Mouse (Mus musculus) heart, embryonic 13.5 days (tissue): ENCODE results near the gene Cd300ld2. TPM values are rescaled to one million over a fixed set of nuclear protein-coding genes. Genes with fewer than 3 reads are reported as not detected.
"Not testable (repeated sequence)": the region's sequence is repeated elsewhere in the genome, so short reads cannot be mapped to it uniquely, and the experiment has no call there.

Source experiments
- ATAC-seq: fragments of 200-750 bp; cut with Nextera tagmentation; 2 replicates; pipeline ENCODE4 v1.8.0; 2017; ENCODE audit warnings: moderate TSS enrichment; ENCODE audit not compliant: insufficient number of reproducible peaks, low FRiP score, low TSS enrichment; ENCODE audit errors: extremely low read depth
- H3K27ac ChIP-seq: fragments of 300-500 bp; sonication (generic); replicated peaks from 2 replicates; pipeline ENCODE4 v1.5.1; 2015; ENCODE audit warnings: moderate library complexity, mild to moderate bottlenecking, inconsistent platforms
- H3K27me3 ChIP-seq: fragments of 300-500 bp; sonication (generic); replicated peaks from 2 replicates; pipeline ENCODE4 v1.6.1; 2015; ENCODE audit warnings: mild to moderate bottlenecking, inconsistent platforms
- H3K36me3 ChIP-seq: fragments of 300-500 bp; sonication (generic); 2 replicates; pipeline ENCODE4 v1.6.1; 2015; ENCODE audit warnings: mild to moderate bottlenecking, inconsistent platforms
- H3K4me1 ChIP-seq: fragments of 300-500 bp; sonication (generic); 2 replicates; pipeline ENCODE4 v1.6.1; 2015; ENCODE audit warnings: inconsistent platforms
- H3K4me2 ChIP-seq: fragments of 300-500 bp; sonication (generic); 2 replicates; pipeline ENCODE4 v1.6.1; 2015; ENCODE audit warnings: inconsistent platforms, mild to moderate bottlenecking, moderate library complexity
- H3K4me3 ChIP-seq: fragments of 300-500 bp; sonication (generic); 2 replicates; pipeline ENCODE4 v1.5.1; 2015; ENCODE audit warnings: moderate library complexity, mild to moderate bottlenecking, inconsistent platforms
- H3K9ac ChIP-seq: fragments of 300-500 bp; sonication (generic); 2 replicates; pipeline ENCODE4 v1.6.1; 2015; ENCODE audit warnings: inconsistent platforms, mild to moderate bottlenecking, moderate library complexity
- H3K9me3 ChIP-seq: fragments of 300-500 bp; sonication (generic); 2 replicates; pipeline ENCODE4 v1.6.1; 2016; ENCODE audit warnings: inconsistent platforms
- WGBS: fragments of 180-500 bp; shearing (Covaris S2); methylation state at CpG from one replicate; pipeline ENCODE4 v1.1.7; 2015; ENCODE audit warnings: mixed read lengths; 5-methylcytosine and 5-hydroxymethylcytosine counted together
- polyA plus RNA-seq: library from polyadenylated mRNA; unstranded; fragments of >200 nt; fragmentation: Nextera tagmentation; extraction: Ambion mirVana; gene quantifications from 2 replicates; pipeline ENCODE4 v1.2.1, GENCODE M21; 2015

Gene Cd300ld2
- not detected in 2 replicates for polyA plus RNA-seq

DNA sequence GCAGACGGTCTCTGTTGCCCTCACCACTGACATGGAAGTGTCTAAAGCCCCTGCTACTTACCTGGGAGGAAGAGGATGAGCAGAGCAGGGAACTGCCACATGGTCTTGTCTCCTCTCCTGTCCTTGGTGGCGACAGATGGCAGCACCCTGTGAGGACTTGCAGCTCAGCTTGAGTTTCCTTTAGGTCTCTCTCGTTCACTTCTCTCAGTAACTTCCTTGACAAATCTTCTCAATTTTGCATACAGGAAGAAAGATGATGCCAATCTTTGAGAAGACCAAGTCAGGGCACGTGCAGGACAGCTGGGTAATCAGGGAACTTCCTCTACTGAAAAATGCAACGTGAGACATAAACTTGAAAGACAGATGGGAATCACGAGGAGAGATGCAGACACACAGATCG lies at the start of gene Cd300ld2:
Cd300ld2 (minus strand) TSS at position 101 of the 400 bp plus-strand sequence.
- not testable (repeated sequence) for H3K4me3 ChIP-seq, ATAC-seq, H3K27ac ChIP-seq, H3K4me1 ChIP-seq, H3K36me3 ChIP-seq, H3K27me3 ChIP-seq, H3K4me2 ChIP-seq, H3K9ac ChIP-seq, H3K9me3 ChIP-seq
- WGBS: no CpG with 5 or more reads among the region's 7 CpGs

DNA sequence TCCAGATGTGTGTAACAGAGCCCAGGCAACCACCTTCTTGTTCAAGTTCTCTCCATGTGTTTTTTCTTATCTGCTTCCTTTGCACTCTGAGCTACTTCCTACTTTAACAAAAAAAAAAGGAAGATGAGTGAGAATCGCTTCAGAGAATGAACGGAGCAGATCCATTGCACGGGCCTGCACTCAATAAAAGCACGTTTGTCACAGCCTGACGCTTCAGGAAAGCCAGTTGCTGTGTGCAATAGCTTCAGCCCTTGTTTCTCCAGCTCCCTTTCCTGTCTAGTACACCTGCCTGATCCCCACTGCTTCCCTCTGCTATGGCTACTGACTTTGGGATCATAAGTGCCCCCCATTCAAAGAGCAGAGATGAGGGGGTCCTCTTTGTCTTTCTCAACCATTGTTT lies 46.1 kb upstream of the Cd300ld2 start, which contains the start of gene Cd300e:
Cd300e (minus strand) TSS at position 101 of the 400 bp plus-strand sequence.
- Histone ChIP-seq H3K4me3 (no peak within 1 kb of the TSS), H3K4me1 (no peaks in the 10 kb centered on the region), H3K27me3 (no peaks in the 10 kb centered on the region; the same call in 1 of the 2 replicates), H3K36me3 (no peaks in the 10 kb centered on the region), H3K4me2 (no peak within 1 kb of the TSS), H3K27ac (no peak within 1 kb of the TSS), H3K9me3 (no peaks in the 10 kb centered on the region), H3K9ac (no peak within 1 kb of the TSS)
- 42% methylated on average over 5 of the region's 5 CpGs for WGBS
- ATAC-seq: no peak

DNA sequence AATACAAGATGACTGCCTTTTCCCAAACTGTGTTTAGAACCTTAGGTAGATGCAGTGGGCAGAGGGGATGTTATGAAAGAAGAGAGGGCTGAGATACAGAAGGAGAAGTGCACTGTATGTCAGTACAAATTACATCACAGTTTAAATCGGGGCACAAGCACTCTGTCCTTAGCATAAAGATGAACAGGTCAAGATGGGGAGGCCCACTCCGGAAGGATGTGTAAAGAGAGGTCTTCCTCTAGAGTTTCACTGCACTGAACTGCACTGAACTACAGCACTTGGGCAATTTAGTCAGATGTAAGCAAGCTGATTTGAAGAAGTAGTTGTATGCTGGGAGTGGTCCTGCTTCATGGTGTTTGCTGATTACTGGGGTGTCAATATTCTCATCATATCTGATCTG lies 43.8 kb upstream of the Cd300ld2 start:
- no peak overlapping the region for H3K9ac ChIP-seq
- H3K9me3 ChIP-seq: no peaks in the 10 kb centered on the region
- no peaks in the 10 kb centered on the region; the same call in 1 of the 2 replicates for H3K27me3 ChIP-seq
- no peak overlapping the region for H3K4me2 ChIP-seq
- H3K4me3 ChIP-seq: no peak overlapping the region
- no peaks in the 10 kb centered on the region for H3K36me3 ChIP-seq
- H3K4me1 ChIP-seq: no peaks in the 10 kb centered on the region
- ATAC-seq: no peak
- 66% methylated on average over 2 of the region's 2 CpGs for WGBS
- H3K27ac ChIP-seq: no peak overlapping the region

DNA sequence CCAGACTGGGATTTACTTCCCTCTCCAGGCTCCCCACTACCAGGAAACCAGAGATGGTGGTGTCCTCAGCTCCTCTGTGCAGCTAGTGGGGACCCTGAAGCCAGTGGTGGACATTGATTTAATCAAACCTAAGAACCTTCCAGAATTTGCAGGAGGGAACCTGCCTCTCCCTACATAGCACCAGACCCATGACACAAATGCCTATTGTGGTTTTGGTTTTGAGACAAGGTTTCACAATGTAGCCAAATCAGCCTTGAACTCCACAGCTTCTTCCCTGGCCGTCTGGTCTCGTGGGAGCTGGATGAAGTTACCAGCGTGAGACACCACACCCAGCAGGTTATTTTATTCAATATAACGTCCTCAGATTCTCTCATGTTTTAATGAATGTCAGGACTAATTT lies 42.7 kb upstream of the Cd300ld2 start:
- no peak overlapping the region for H3K4me2 ChIP-seq
- 72% methylated on average over 4 of the region's 4 CpGs for WGBS
- no peak overlapping the region for H3K4me3 ChIP-seq
- ATAC-seq: no peak
- H3K27me3 ChIP-seq: no peaks in the 10 kb centered on the region; the same call in 1 of the 2 replicates
- H3K36me3 ChIP-seq: no peaks in the 10 kb centered on the region
- no peak overlapping the region for H3K27ac ChIP-seq
- no peaks in the 10 kb centered on the region for H3K4me1 ChIP-seq
- H3K9me3 ChIP-seq: no peaks in the 10 kb centered on the region
- H3K9ac ChIP-seq: no peak overlapping the region

DNA sequence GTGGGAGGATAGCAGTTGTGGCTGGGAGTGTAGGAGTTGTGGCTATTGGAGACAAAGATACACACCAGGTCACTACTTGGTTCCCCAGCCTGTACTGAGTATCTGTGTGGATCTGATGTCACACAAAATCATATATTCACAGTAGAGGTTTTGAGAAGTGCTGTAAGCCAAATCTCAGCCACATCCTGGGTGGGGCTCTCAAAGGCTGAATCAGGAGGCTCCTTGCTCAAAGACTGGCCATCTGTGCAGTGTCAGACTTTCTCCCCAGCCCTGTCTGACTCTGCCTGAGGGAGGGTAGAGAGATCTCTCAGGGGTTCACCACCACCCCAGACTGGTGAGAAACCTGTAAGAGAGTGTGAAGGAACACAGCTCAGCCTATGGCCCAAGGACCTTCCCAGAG lies 38.5 kb upstream of the Cd300ld2 start:
- Histone ChIP-seq H3K36me3 (no peaks in the 10 kb centered on the region), H3K27me3 (no peaks in the 10 kb centered on the region; the same call in none of the 2 replicates), H3K27ac (no peak overlapping the region), H3K4me1 (no peaks in the 10 kb centered on the region), H3K9me3 (no peaks in the 10 kb centered on the region), H3K4me2 (no peak overlapping the region), H3K4me3 (no peak overlapping the region), H3K9ac (no peak overlapping the region)
- ATAC-seq: no peak

DNA sequence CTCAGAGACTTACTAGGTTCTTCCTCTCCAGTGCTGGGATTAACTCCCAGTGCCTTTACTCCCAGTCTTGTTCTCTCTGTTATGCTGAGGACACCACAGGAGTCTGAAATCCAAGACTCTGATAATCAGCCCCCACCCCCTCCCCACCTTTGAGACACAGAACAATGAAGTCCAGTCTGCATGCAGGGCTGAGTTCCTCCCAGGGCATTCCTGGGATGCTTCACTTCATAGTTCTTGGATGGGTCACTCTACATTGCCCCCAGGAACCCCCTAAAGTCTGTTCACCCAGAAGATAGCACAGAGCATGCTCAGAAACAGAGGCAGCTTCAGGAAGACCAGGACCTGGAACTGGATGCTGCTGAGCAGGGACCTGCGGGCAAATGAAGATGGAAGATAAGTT lies 37.0 kb upstream of the Cd300ld2 start:
- Histone ChIP-seq H3K4me1 (no peaks in the 10 kb centered on the region), H3K27me3 (no peaks in the 10 kb centered on the region; the same call in 1 of the 2 replicates), H3K4me2 (no peak overlapping the region), H3K36me3 (no peaks in the 10 kb centered on the region), H3K9ac (no peak overlapping the region), H3K27ac (no peak overlapping the region), H3K4me3 (no peak overlapping the region), H3K9me3 (no peaks in the 10 kb centered on the region)
- 64% methylated on average over 1 of the region's 1 CpGs for WGBS
- ATAC-seq: no peak

DNA sequence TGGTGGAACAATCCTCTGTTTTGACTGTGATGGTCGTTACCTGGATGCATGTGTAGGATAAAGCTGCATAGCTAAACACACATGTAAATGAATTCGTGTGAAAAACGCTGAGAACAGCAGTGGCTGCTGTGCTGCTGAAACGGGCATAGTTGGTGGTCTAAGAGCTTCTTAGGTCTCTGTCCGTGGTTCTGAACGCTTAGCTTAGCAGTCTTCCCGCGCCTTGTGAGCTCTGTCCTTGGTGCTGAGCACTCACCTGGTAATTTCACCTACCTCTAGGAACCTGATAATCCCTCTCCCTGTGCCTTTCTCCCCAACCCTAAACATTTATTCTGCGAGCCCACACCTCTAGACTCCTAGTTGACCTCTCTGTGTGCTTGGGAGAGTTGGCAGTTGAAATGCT lies 36.2 kb upstream of the Cd300ld2 start:
- 4% methylated on average over 9 of the region's 9 CpGs for WGBS
- no peaks in the 10 kb centered on the region for H3K4me1 ChIP-seq

DNA sequence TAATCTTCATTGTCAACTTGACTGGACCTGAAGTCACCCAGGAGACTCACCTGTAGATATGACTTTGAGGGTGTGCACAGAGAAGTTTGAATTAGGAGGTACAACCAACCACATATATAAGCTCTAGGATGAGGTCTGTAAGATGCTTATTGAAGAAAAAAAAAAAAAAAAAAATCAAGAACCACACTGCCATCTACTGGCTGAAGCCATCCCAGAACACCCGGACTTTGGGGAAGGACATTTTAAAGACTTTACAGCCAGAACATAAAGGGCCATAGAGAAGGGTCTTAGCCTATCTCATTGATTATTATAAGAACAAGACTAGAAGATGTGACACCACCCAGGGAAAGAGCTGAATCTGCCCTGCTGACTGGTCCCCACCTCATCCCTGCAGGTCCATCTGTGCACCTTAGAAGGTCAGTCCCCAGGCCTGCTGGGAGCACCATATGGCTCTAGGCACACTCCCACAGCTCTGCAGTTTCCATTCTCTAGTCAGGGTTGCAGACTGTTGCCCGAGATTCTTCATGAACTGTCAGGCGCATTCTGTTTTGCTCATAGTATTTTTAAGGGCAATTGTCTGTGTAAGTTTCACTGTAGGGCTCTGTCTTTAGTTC lies 33.4 kb upstream of the Cd300ld2 start:
- Histone ChIP-seq H3K9ac (no peak overlapping the region), H3K4me1 (no peaks in the 10 kb centered on the region), H3K4me2 (no peak overlapping the region), H3K4me3 (no peak overlapping the region), H3K27ac (no peak overlapping the region), H3K27me3 (no peaks in the 10 kb centered on the region; the same call in 1 of the 2 replicates), H3K9me3 (no peaks in the 10 kb centered on the region), H3K36me3 (no peaks in the 10 kb centered on the region)
- 30% methylated on average over 3 of the region's 3 CpGs for WGBS
- ATAC-seq: no peak

More for the DNA sequence above, 36.2 kb upstream of the Cd300ld2 start:
- Histone ChIP-seq H3K4me3 (no peak overlapping the region), H3K27me3 (no peaks in the 10 kb centered on the region; the same call in 1 of the 2 replicates), H3K9me3 (no peaks in the 10 kb centered on the region), H3K27ac (no peak overlapping the region), H3K4me2 (no peak overlapping the region), H3K36me3 (no peaks in the 10 kb centered on the region), H3K9ac (no peak overlapping the region)
- ATAC-seq: no peak

DNA sequence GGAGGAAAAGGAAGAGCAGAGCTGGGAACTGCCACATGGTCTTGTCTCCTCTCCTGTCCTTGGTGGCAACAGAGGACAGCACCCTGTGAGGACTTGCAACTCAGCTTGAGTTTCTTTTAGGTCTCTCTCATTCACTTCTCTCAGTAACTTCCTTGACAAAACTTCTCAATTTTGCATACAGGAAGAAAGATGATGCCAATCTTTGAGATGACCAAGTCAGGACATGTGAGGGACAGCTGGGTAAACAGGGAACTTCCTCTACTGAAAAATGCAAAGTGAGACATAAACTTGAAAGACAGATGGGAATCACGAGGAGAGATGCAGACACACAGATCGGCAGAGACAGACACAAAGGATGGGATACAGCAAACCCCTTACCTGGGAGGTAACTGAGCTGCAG lies 32.3 kb upstream of the Cd300ld2 start, which contains the start of gene Cd300ld3:
Cd300ld3 (minus strand) TSS at position 151 of the 400 bp plus-strand sequence.
- no peaks in the 10 kb centered on the region for H3K36me3 ChIP-seq
- 64% methylated on average over 2 of the region's 2 CpGs for WGBS
- no peaks in the 10 kb centered on the region; the same call in 1 of the 2 replicates for H3K27me3 ChIP-seq
- no peaks in the 10 kb centered on the region for H3K4me1 ChIP-seq
- H3K27ac ChIP-seq: no peak within 1 kb of the TSS
- no peak for ATAC-seq
- H3K4me2 ChIP-seq: no peak within 1 kb of the TSS
- H3K9ac ChIP-seq: no peak within 1 kb of the TSS
- H3K9me3 ChIP-seq: no peaks in the 10 kb centered on the region
- no peak within 1 kb of the TSS for H3K4me3 ChIP-seq

DNA sequence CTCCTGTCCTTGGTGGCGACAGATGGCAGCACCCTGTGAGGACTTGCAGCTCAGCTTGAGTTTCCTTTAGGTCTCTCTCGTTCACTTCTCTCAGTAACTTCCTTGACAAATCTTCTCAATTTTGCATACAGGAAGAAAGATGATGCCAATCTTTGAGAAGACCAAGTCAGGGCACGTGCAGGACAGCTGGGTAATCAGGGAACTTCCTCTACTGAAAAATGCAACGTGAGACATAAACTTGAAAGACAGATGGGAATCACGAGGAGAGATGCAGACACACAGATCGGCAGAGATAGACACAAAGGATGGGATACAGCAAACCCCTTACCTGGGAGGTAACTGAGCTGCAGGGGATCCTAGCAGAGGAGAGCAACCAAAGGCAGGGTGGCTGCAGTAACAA lies 21.7 kb upstream of the Cd300ld2 start, which contains the start of gene Cd300ld5:
Cd300ld5 (minus strand) TSS at position 101 of the 400 bp plus-strand sequence.
- not testable (repeated sequence) for ATAC-seq, H3K27me3 ChIP-seq, H3K9ac ChIP-seq, H3K36me3 ChIP-seq, H3K4me1 ChIP-seq, H3K9me3 ChIP-seq, H3K4me2 ChIP-seq, H3K27ac ChIP-seq, H3K4me3 ChIP-seq
- no CpG with 5 or more reads among the region's 6 CpGs for WGBS

DNA sequence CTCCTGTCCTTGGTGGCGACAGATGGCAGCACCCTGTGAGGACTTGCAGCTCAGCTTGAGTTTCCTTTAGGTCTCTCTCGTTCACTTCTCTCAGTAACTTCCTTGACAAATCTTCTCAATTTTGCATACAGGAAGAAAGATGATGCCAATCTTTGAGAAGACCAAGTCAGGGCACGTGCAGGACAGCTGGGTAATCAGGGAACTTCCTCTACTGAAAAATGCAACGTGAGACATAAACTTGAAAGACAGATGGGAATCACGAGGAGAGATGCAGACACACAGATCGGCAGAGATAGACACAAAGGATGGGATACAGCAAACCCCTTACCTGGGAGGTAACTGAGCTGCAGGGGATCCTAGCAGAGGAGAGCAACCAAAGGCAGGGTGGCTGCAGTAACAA lies 10.9 kb upstream of the Cd300ld2 start, which contains the start of gene Cd300ld4:
Cd300ld4 (minus strand) TSS at position 101 of the 400 bp plus-strand sequence.
- not testable (repeated sequence) for H3K4me1 ChIP-seq, H3K27ac ChIP-seq, H3K9me3 ChIP-seq, H3K4me2 ChIP-seq, ATAC-seq, H3K9ac ChIP-seq, H3K27me3 ChIP-seq, H3K36me3 ChIP-seq, H3K4me3 ChIP-seq
- WGBS: no CpG with 5 or more reads among the region's 6 CpGs

DNA sequence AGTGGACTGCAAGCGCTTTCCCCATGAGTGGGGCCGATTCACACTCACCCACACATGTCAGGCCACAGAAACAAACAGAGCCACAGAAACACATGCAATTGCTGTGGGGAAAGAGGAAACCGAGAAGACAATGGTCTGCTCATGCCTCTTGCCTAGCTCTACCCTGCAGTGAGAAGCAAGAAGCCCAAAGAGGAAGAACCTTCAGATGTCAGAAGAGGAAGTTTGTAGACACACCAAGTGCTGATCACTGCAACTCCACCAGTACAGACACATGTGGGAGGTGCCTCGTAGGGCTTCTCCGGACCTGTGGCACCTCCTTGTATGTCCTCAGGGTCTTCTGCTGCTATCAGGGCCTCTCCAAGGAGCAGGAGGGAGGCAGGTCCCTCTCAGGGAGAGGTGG lies 11.9 kb downstream of the Cd300ld2 start:
- Histone ChIP-seq H3K36me3 (no peaks in the 10 kb centered on the region), H3K27ac (no peak overlapping the region), H3K4me1 (no peaks in the 10 kb centered on the region), H3K27me3 (0 out of 2 replicates have a peak, but pooled peaks cover 4% of the 10 kb centered on the region), H3K4me3 (no peak overlapping the region), H3K4me2 (no peak overlapping the region), H3K9ac (no peak overlapping the region), H3K9me3 (no peaks in the 10 kb centered on the region)
- WGBS: 71% methylated on average over 5 of the region's 5 CpGs
- ATAC-seq: no peak
